Mouse (Mus musculus): ENCODE measurements around the gene Mrps12. TPM values are rescaled to one million over a fixed set of nuclear protein-coding genes. Genes with fewer than 3 reads are reported as not detected.

Gene Mrps12
- 107 and 116 TPM in 2 replicates for polyA plus RNA-seq (2016; fragmentation: Nextera tagmentation; extraction: Ambion mirVana)

- WGBS, result under 1% methylated on average over 39 of the region's 39 CpGs
- H3K4me1 ChIP-seq, result peaks cover 13% of the 10 kb centered on the region
- ATAC-seq (ENCODE audit: low FRiP score), result peak; percentile 99
- peaks cover 50% of the 10 kb centered on the region for H3K36me3 ChIP-seq
- peak within 1 kb of the TSS; percentile 76 for H3K27ac ChIP-seq
- H3K4me3 ChIP-seq, result peak within 1 kb of the TSS; percentile 56
- no peaks in the 10 kb centered on the region for H3K9me3 ChIP-seq (replicated peaks)
- peak within 1 kb of the TSS; percentile 91 for H3K4me2 ChIP-seq (replicated peaks)
- H3K9ac ChIP-seq, result peak within 1 kb of the TSS; percentile 86
- no peaks in the 10 kb centered on the region for H3K27me3 ChIP-seq
Measured at GRCm38 (mm10) chr7:28741709-28742438, at the start of gene Mrps12, which contains the start of gene Sars2. Mrps12 (minus strand) TSS chr7:28741820. Sars2 (plus strand) TSS chr7:28741992.

- H3K36me3 ChIP-seq, result peaks cover 24% of the 10 kb centered on the region
- no peaks in the 10 kb centered on the region for H3K27me3 ChIP-seq
- H3K9ac ChIP-seq, result no peak overlapping the region
- no peak for ATAC-seq (ENCODE audit: low FRiP score)
- no peak overlapping the region for H3K4me3 ChIP-seq
- H3K27ac ChIP-seq, result no peak overlapping the region
- 46% methylated on average over 8 of the region's 8 CpGs for WGBS
- H3K4me1 ChIP-seq, result 0 out of 2 replicates have a peak, but pooled peaks cover 2% of the 10 kb centered on the region
- no peak overlapping the region for H3K4me2 ChIP-seq (replicated peaks)
- no peaks in the 10 kb centered on the region for H3K9me3 ChIP-seq (replicated peaks)
Measured at GRCm38 (mm10) chr7:28790066-28790806, 48.6 kb upstream of the Mrps12 start.

GRCm38 (mm10) chr7:28789235-28789634 lies 47.6 kb upstream of the Mrps12 start:
- no peak overlapping the region for H3K4me2 ChIP-seq (replicated peaks)
- WGBS, result 80% methylated on average over 3 of the region's 3 CpGs
- no peak for ATAC-seq (ENCODE audit: low FRiP score)

GRCm38 (mm10) chr7:28788307-28789195 lies 46.9 kb upstream of the Mrps12 start, which contains the start of gene Rinl:
Rinl (plus strand) TSS chr7:28788969.
- H3K27me3 ChIP-seq, result no peaks in the 10 kb centered on the region
- no peak within 1 kb of the TSS for H3K4me3 ChIP-seq
- no peaks in the 10 kb centered on the region for H3K9me3 ChIP-seq (replicated peaks)
- H3K9ac ChIP-seq, result no peak within 1 kb of the TSS
- H3K27ac ChIP-seq, result no peak within 1 kb of the TSS
- H3K4me1 ChIP-seq, result 0 out of 2 replicates have a peak, but pooled peaks cover 2% of the 10 kb centered on the region
- 76% methylated on average over 5 of the region's 5 CpGs for WGBS
- no peak within 1 kb of the TSS for H3K4me2 ChIP-seq (replicated peaks)
- ATAC-seq (ENCODE audit: low FRiP score), result no peak
- H3K36me3 ChIP-seq, result peaks cover 29% of the 10 kb centered on the region

More at GRCm38 (mm10) chr7:28789235-28789634, 47.6 kb upstream of the Mrps12 start:
- H3K27ac ChIP-seq, result no peak overlapping the region
- H3K27me3 ChIP-seq, result no peaks in the 10 kb centered on the region
- no peak overlapping the region for H3K4me3 ChIP-seq
- H3K9me3 ChIP-seq (replicated peaks), result no peaks in the 10 kb centered on the region
- H3K9ac ChIP-seq, result no peak overlapping the region
- peaks cover 24% of the 10 kb centered on the region for H3K36me3 ChIP-seq
- H3K4me1 ChIP-seq, result 0 out of 2 replicates have a peak, but pooled peaks cover 2% of the 10 kb centered on the region

GRCm38 (mm10) chr7:28787884-28788283 lies 46.3 kb upstream of the Mrps12 start:
- Histone ChIP-seq H3K36me3 (peaks cover 34% of the 10 kb centered on the region), H3K27ac (no peak overlapping the region), H3K4me3 (no peak overlapping the region), H3K27me3 (no peaks in the 10 kb centered on the region), H3K9me3 (replicated peaks) (no peaks in the 10 kb centered on the region), H3K4me2 (replicated peaks) (no peak overlapping the region), H3K4me1 (0 out of 2 replicates have a peak, but pooled peaks cover 2% of the 10 kb centered on the region), H3K9ac (no peak overlapping the region)
- no peak for ATAC-seq (ENCODE audit: low FRiP score)
- 92% methylated on average over 9 of the region's 9 CpGs for WGBS

GRCm38 (mm10) chr7:28785161-28785560 lies 43.5 kb upstream of the Mrps12 start:
- Histone ChIP-seq H3K4me2 (replicated peaks) (no peak overlapping the region), H3K9me3 (replicated peaks) (no peaks in the 10 kb centered on the region), H3K27ac (no peak overlapping the region), H3K27me3 (no peaks in the 10 kb centered on the region), H3K4me1 (peaks cover 7% of the 10 kb centered on the region), H3K36me3 (peaks cover 40% of the 10 kb centered on the region), H3K4me3 (no peak overlapping the region), H3K9ac (no peak overlapping the region)
- no peak for ATAC-seq (ENCODE audit: low FRiP score)
- 67% methylated on average over 5 of the region's 5 CpGs for WGBS

GRCm38 (mm10) chr7:28781261-28781663 lies 39.6 kb upstream of the Mrps12 start:
- H3K9me3 ChIP-seq (replicated peaks), result no peaks in the 10 kb centered on the region
- no peak overlapping the region for H3K27ac ChIP-seq
- H3K27me3 ChIP-seq, result no peaks in the 10 kb centered on the region
- H3K4me2 ChIP-seq (replicated peaks), result no peak overlapping the region
- ATAC-seq (ENCODE audit: low FRiP score), result no peak
- no peak overlapping the region for H3K9ac ChIP-seq
- peaks cover 5% of the 10 kb centered on the region for H3K4me1 ChIP-seq
- 93% methylated on average over 8 of the region's 8 CpGs for WGBS
- H3K4me3 ChIP-seq, result no peak overlapping the region
- peaks cover 48% of the 10 kb centered on the region for H3K36me3 ChIP-seq

GRCm38 (mm10) chr7:28780857-28781256 lies 39.2 kb upstream of the Mrps12 start:
- H3K4me2 ChIP-seq (replicated peaks), result no peak overlapping the region
- no peaks in the 10 kb centered on the region for H3K27me3 ChIP-seq
- H3K36me3 ChIP-seq, result peaks cover 47% of the 10 kb centered on the region
- peaks cover 5% of the 10 kb centered on the region for H3K4me1 ChIP-seq
- WGBS, result 78% methylated on average over 7 of the region's 7 CpGs
- no peaks in the 10 kb centered on the region for H3K9me3 ChIP-seq (replicated peaks)
- H3K9ac ChIP-seq, result no peak overlapping the region
- no peak overlapping the region for H3K4me3 ChIP-seq
- H3K27ac ChIP-seq, result no peak overlapping the region
- ATAC-seq (ENCODE audit: low FRiP score), result no peak

GRCm38 (mm10) chr7:28780067-28780658 lies 38.5 kb upstream of the Mrps12 start:
- Histone ChIP-seq H3K27me3 (no peaks in the 10 kb centered on the region), H3K4me3 (no peak overlapping the region), H3K4me2 (replicated peaks) (no peak overlapping the region), H3K36me3 (peaks cover 41% of the 10 kb centered on the region), H3K9ac (0 out of 2 replicates have a peak overlapping the region, but pooled peaks have one; percentile 39), H3K4me1 (peaks cover 5% of the 10 kb centered on the region), H3K9me3 (replicated peaks) (no peaks in the 10 kb centered on the region), H3K27ac (peak overlapping the region; percentile 55)
- 44% methylated on average over 6 of the region's 6 CpGs for WGBS
- ATAC-seq (ENCODE audit: low FRiP score), result peak; percentile 70

GRCm38 (mm10) chr7:28778825-28779224 lies 37.2 kb upstream of the Mrps12 start:
- H3K9me3 ChIP-seq (replicated peaks), result no peaks in the 10 kb centered on the region
- H3K27me3 ChIP-seq, result no peaks in the 10 kb centered on the region
- peaks cover 7% of the 10 kb centered on the region for H3K4me1 ChIP-seq
- no peak overlapping the region for H3K4me3 ChIP-seq
- H3K4me2 ChIP-seq (replicated peaks), result no peak overlapping the region
- H3K9ac ChIP-seq, result no peak overlapping the region
- peaks cover 38% of the 10 kb centered on the region for H3K36me3 ChIP-seq
- no peak overlapping the region for H3K27ac ChIP-seq
- ATAC-seq (ENCODE audit: low FRiP score), result no peak
- WGBS, result 86% methylated on average over 9 of the region's 9 CpGs

GRCm38 (mm10) chr7:28775129-28775528 lies 33.5 kb upstream of the Mrps12 start:
- H3K4me1 ChIP-seq, result peaks cover 7% of the 10 kb centered on the region
- 87% methylated on average over 7 of the region's 7 CpGs for WGBS

More at GRCm38 (mm10) chr7:28775129-28775528, 33.5 kb upstream of the Mrps12 start:
- H3K27ac ChIP-seq, result no peak overlapping the region
- no peak for ATAC-seq (ENCODE audit: low FRiP score)
- no peaks in the 10 kb centered on the region for H3K9me3 ChIP-seq (replicated peaks)
- H3K4me2 ChIP-seq (replicated peaks), result no peak overlapping the region
- H3K27me3 ChIP-seq, result no peaks in the 10 kb centered on the region
- H3K4me3 ChIP-seq, result no peak overlapping the region
- peaks cover 25% of the 10 kb centered on the region for H3K36me3 ChIP-seq
- H3K9ac ChIP-seq, result no peak overlapping the region
